Mouse (Mus musculus): ENCODE data around the gene Gimap9. TPM values are rescaled to one million over a fixed set of nuclear protein-coding genes. Genes with fewer than 3 reads are reported as not detected.

Gimap9 gene
- polyA plus RNA-seq, 1 experiment from 2014 or later, result 1.7 TPM

GRCm38 (mm10) chr6:48700251-48701075 is 24.5 kb downstream of the Gimap9 start:
- Histone ChIP-seq H3K9ac (no peak overlapping the region), H3K27ac (no peak overlapping the region), H3K9me3 (no peaks in the 10 kb centered on the region), H3K36me3 (replicated peaks) (no peaks in the 10 kb centered on the region), H3K4me1 (no peaks in the 10 kb centered on the region), H3K27me3 (replicated peaks) (no peaks in the 10 kb centered on the region), H3K4me2 (no peak overlapping the region), H3K4me3 (no peak overlapping the region)
- ATAC-seq (replicated peaks), result no peak
- WGBS, result 62% methylated on average over 5 of the region's 5 CpGs

GRCm38 (mm10) chr6:48702146-48702545 is 26.2 kb downstream of the Gimap9 start:
- no peak for ATAC-seq (replicated peaks)
- no peak overlapping the region for H3K27ac ChIP-seq
- no peak overlapping the region for H3K4me2 ChIP-seq
- H3K4me1 ChIP-seq, result no peaks in the 10 kb centered on the region
- no peaks in the 10 kb centered on the region for H3K36me3 ChIP-seq (replicated peaks)
- H3K9ac ChIP-seq, result no peak overlapping the region
- no peak overlapping the region for H3K4me3 ChIP-seq
- no peaks in the 10 kb centered on the region for H3K9me3 ChIP-seq
- H3K27me3 ChIP-seq (replicated peaks), result no peaks in the 10 kb centered on the region
- WGBS, result 92% methylated on average over 7 of the region's 7 CpGs

DNA sequence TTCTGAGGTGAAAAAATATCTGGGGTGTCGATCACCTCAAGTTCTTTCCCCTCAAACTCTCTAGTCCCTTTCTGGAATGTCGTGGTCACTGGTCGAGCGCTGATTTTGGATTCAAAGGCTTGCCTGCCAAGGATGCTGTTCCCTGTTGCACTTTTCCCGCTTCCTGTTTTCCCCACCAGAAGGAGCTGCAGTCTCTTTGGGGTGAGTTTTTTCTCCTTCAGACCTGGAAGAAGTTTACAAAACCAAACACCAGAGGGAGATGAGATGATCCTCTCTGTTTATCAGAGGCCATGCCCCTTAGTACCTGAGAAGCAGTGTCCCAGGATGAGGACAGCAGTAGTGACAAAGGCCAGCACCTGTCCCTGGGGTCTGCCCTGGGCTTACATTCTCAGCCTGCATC is 26.7 kb downstream of the Gimap9 start:
- H3K9ac ChIP-seq, result no peak overlapping the region
- no peak for ATAC-seq (replicated peaks)
- no peaks in the 10 kb centered on the region for H3K9me3 ChIP-seq
- no peak overlapping the region for H3K4me3 ChIP-seq
- H3K36me3 ChIP-seq (replicated peaks), result no peaks in the 10 kb centered on the region
- no peak overlapping the region for H3K4me2 ChIP-seq
- H3K27ac ChIP-seq, result no peak overlapping the region
- no peaks in the 10 kb centered on the region for H3K27me3 ChIP-seq (replicated peaks)
- 74% methylated on average over 5 of the region's 5 CpGs for WGBS
- H3K4me1 ChIP-seq, result no peaks in the 10 kb centered on the region

DNA sequence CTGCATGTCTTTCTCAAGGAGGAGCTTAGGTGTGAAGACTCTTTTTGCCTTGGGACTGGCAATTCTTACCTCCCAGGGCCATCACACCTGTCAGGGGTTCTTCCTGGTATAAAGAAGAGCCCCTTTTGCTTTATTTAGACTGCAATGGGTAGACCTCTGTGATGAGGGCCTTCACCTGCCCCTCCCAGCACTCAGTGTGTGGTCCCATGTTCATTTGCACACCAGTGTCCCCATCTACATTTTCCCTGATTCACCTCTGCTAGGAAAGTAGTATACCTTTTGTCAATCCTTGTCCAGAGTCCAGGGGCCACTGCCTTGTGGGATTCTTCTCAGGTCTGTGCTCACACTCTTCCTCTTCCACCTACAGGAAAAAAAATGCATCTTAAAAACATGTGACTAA is 28.2 kb downstream of the Gimap9 start:
- Histone ChIP-seq H3K27me3 (replicated peaks) (no peaks in the 10 kb centered on the region), H3K36me3 (replicated peaks) (no peaks in the 10 kb centered on the region), H3K4me3 (no peak overlapping the region), H3K4me1 (no peaks in the 10 kb centered on the region), H3K9me3 (no peaks in the 10 kb centered on the region), H3K9ac (no peak overlapping the region), H3K4me2 (no peak overlapping the region), H3K27ac (no peak overlapping the region)
- ATAC-seq (replicated peaks), result no peak

DNA sequence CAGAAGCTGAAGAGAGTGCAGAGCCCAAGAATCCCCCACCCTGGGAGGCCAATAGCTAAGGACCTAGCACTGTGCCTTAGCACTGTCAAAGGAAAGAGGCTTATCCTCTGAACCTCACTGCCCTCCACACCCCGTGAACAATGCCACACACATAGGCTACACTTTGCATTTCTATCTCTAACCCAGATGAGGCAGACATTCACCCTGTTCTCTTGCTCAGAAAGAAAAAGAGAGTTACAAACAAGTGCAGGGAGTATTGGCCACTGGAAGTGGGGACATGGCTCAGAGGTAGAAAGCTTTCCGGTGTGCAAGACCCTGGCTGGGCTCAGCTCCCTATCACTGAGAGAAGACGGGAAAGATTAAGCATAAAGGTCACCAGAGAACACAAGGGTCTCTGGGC is 30.2 kb downstream of the Gimap9 start:
- H3K4me1 ChIP-seq, result no peaks in the 10 kb centered on the region
- no peak overlapping the region for H3K27ac ChIP-seq
- no peak overlapping the region for H3K9ac ChIP-seq
- no peaks in the 10 kb centered on the region for H3K9me3 ChIP-seq
- H3K4me2 ChIP-seq, result no peak overlapping the region
- no peak for ATAC-seq (replicated peaks)
- no peaks in the 10 kb centered on the region for H3K36me3 ChIP-seq (replicated peaks)
- H3K4me3 ChIP-seq, result no peak overlapping the region
- no peaks in the 10 kb centered on the region for H3K27me3 ChIP-seq (replicated peaks)
- 43% methylated on average over 3 of the region's 3 CpGs for WGBS

GRCm38 (mm10) chr6:48718455-48718854 is 42.5 kb downstream of the Gimap9 start, which contains the start of the genes Gm28053 and Gimap7:
Gene Gm28053 (plus strand): TSS chr6:48718607.
Gene Gimap7 (plus strand): TSS chr6:48718621.
- Histone ChIP-seq H3K27me3 (replicated peaks) (no peaks in the 10 kb centered on the region), H3K27ac (no peak within 1 kb of the TSS), H3K36me3 (replicated peaks) (no peaks in the 10 kb centered on the region), H3K4me3 (no peak within 1 kb of the TSS), H3K9me3 (no peaks in the 10 kb centered on the region), H3K4me1 (no peaks in the 10 kb centered on the region), H3K9ac (no peak within 1 kb of the TSS), H3K4me2 (no peak within 1 kb of the TSS)
- ATAC-seq (replicated peaks), result no peak
- WGBS, result 55% methylated on average over 2 of the region's 2 CpGs

GRCm38 (mm10) chr6:48720326-48720725 is 44.4 kb downstream of the Gimap9 start:
- H3K4me1 ChIP-seq, result 0 out of 2 replicates have a peak, but pooled peaks cover under 1% of the 10 kb centered on the region
- ATAC-seq (replicated peaks), result no peak
- H3K27me3 ChIP-seq (replicated peaks), result no peaks in the 10 kb centered on the region
- H3K4me2 ChIP-seq, result no peak overlapping the region
- no peak overlapping the region for H3K9ac ChIP-seq
- WGBS, result 87% methylated on average over 4 of the region's 4 CpGs
- H3K9me3 ChIP-seq, result no peaks in the 10 kb centered on the region
- no peaks in the 10 kb centered on the region for H3K36me3 ChIP-seq (replicated peaks)
- H3K27ac ChIP-seq, result no peak overlapping the region
- H3K4me3 ChIP-seq, result no peak overlapping the region

DNA sequence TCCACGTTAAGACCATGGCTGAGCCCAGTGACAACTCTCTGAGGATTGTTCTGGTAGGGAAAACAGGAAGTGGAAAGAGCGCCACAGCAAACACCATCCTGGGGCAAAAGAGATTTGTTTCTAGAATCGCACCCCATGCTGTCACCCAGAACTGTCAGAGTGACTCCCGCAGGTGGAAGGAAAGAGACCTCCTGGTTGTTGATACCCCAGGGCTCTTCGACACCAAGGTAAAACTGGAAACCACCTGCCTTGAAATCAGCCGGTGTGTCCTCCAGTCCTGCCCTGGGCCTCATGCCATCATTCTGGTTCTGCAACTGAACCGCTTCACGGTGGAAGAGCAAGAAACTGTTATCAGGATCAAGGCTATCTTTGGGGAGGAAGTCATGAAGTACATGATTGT is 47.5 kb downstream of the Gimap9 start:
- H3K4me3 ChIP-seq, result no peak overlapping the region

DNA sequence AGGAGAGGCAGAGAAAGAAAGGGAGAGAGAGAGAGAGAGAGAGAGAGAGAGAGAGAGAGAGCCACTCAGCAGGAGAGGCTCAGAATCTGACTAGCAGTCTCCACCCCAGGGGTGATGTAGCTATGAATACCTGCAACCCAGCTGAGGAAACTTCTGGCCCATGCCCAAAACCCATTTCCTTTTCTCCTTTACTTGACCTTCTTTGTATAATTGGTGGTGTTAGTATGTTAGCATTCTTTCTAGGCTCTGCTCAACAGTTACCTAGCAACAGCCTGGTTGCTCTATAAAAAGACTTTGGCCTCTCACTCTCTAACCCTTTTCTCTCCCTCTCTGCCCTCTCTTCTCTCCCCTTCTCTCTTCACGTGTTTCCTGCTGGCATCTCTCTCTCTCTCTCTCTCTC is 49.5 kb downstream of the Gimap9 start:
- WGBS, result 5% methylated on average over 1 of the region's 1 CpGs
- Histone ChIP-seq H3K36me3 (replicated peaks) (no peaks in the 10 kb centered on the region), H3K4me2 (no peak overlapping the region), H3K27ac (no peak overlapping the region), H3K4me1 (0 out of 2 replicates have a peak, but pooled peaks cover 3% of the 10 kb centered on the region), H3K4me3 (no peak overlapping the region), H3K9ac (no peak overlapping the region), H3K9me3 (no peaks in the 10 kb centered on the region), H3K27me3 (replicated peaks) (no peaks in the 10 kb centered on the region)
- no peak; the same call in 1 of the 2 replicates for ATAC-seq (replicated peaks)

More for the DNA sequence above, 47.5 kb downstream of the Gimap9 start:
- Histone ChIP-seq H3K4me1 (0 out of 2 replicates have a peak, but pooled peaks cover 3% of the 10 kb centered on the region), H3K27me3 (replicated peaks) (no peaks in the 10 kb centered on the region), H3K27ac (no peak overlapping the region), H3K9me3 (no peaks in the 10 kb centered on the region), H3K36me3 (replicated peaks) (no peaks in the 10 kb centered on the region), H3K9ac (no peak overlapping the region), H3K4me2 (no peak overlapping the region)
- ATAC-seq (replicated peaks), result no peak
- WGBS, result 91% methylated on average over 8 of the region's 8 CpGs

DNA sequence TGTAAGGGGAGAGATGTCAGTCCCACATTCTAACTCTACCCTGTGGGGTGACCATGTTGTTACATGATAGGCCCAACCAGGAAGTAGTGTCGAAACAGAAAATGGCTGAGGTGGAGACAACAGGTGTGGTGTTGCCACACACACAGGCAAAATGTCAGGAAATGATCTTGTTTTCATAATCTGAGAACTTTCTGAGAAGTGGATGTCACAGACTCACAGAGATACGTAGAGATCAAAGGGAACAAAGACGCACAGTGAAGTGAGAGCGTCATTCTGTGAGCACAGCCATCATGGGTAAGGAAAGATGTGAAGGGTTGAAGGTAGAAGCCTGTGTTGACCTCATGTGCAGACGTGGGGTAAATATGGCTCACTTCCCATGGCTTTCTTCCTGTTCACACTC is 51.8 kb downstream of the Gimap9 start:
- no peaks in the 10 kb centered on the region for H3K36me3 ChIP-seq (replicated peaks)
- no peak overlapping the region for H3K4me2 ChIP-seq
- 0 out of 2 replicates have a peak, but pooled peaks cover 3% of the 10 kb centered on the region for H3K4me1 ChIP-seq
- no peak overlapping the region for H3K27ac ChIP-seq
- no peak overlapping the region for H3K4me3 ChIP-seq
- ATAC-seq (replicated peaks), result no peak
- H3K27me3 ChIP-seq (replicated peaks), result no peaks in the 10 kb centered on the region
- 94% methylated on average over 5 of the region's 5 CpGs for WGBS
- no peak overlapping the region for H3K9ac ChIP-seq
- H3K9me3 ChIP-seq, result no peaks in the 10 kb centered on the region

Other genes starting within 250 kb of the Gimap9 start
- 28.9 and 33.8 TPM in 2 replicates for gene Zfp467, start 230.3 kb upstream of the Gimap9 start, polyA plus RNA-seq (2015; fragmentation: Nextera tagmentation; extraction: Ambion mirVana)
- 0.40 and 0.46 TPM in 2 replicates for gene Sspo, start 227.9 kb upstream of the Gimap9 start, polyA plus RNA-seq (2015; fragmentation: Nextera tagmentation; extraction: Ambion mirVana)
- gene Atp6v0e2, start 138.5 kb upstream of the Gimap9 start, polyA plus RNA-seq (2015; fragmentation: Nextera tagmentation; extraction: Ambion mirVana), result 292 and 304 TPM in 2 replicates
- gene Lrrc61, start 121.3 kb upstream of the Gimap9 start, polyA plus RNA-seq (2015; fragmentation: Nextera tagmentation; extraction: Ambion mirVana), result 27.9 and 28.5 TPM in 2 replicates
- gene Rarres2, start 103.3 kb upstream of the Gimap9 start, polyA plus RNA-seq (2015; fragmentation: Nextera tagmentation; extraction: Ambion mirVana), result 4.5 and 5.6 TPM in 2 replicates
- gene Gm45021, start 86.5 kb upstream of the Gimap9 start, polyA plus RNA-seq (2015; fragmentation: Nextera tagmentation; extraction: Ambion mirVana), result not detected in 2 replicates
- gene Repin1, start 82.2 kb upstream of the Gimap9 start, polyA plus RNA-seq (2015; fragmentation: Nextera tagmentation; extraction: Ambion mirVana), result 48.9 and 50.4 TPM in 2 replicates
- gene Gm44965, start 82.2 kb upstream of the Gimap9 start, polyA plus RNA-seq (2015; fragmentation: Nextera tagmentation; extraction: Ambion mirVana), result 0.88 TPM in 1 of 2 replicates, not detected in the other
- 16.3 and 16.8 TPM in 2 replicates for gene Zfp775, start 74.1 kb upstream of the Gimap9 start, polyA plus RNA-seq (2015; fragmentation: Nextera tagmentation; extraction: Ambion mirVana)
- 20.9 and 23.8 TPM in 2 replicates for gene AI854703, start 49.4 kb upstream of the Gimap9 start, polyA plus RNA-seq (2015; fragmentation: Nextera tagmentation; extraction: Ambion mirVana)
- gene Gimap8, start 28.9 kb upstream of the Gimap9 start, polyA plus RNA-seq (2015; fragmentation: Nextera tagmentation; extraction: Ambion mirVana), result 0.52 and 0.86 TPM in 2 replicates
- 0.68 and 1.5 TPM in 2 replicates for gene Gimap4, start 8.4 kb downstream of the Gimap9 start, polyA plus RNA-seq (2015; fragmentation: Nextera tagmentation; extraction: Ambion mirVana)
- gene Gimap6, start 32.1 kb downstream of the Gimap9 start, polyA plus RNA-seq (2015; fragmentation: Nextera tagmentation; extraction: Ambion mirVana), result 6.6 and 6.8 TPM in 2 replicates
- gene Gm28053, start 42.5 kb downstream of the Gimap9 start, polyA plus RNA-seq (2015; fragmentation: Nextera tagmentation; extraction: Ambion mirVana), result 0.88 TPM in 1 of 2 replicates, not detected in the other
- not detected in 2 replicates for gene Gimap7, start 42.5 kb downstream of the Gimap9 start, polyA plus RNA-seq (2015; fragmentation: Nextera tagmentation; extraction: Ambion mirVana)
- gene Gimap1, start 62.9 kb downstream of the Gimap9 start, polyA plus RNA-seq (2015; fragmentation: Nextera tagmentation; extraction: Ambion mirVana), result 4.8 and 5.8 TPM in 2 replicates
- 0.71 and 1.6 TPM in 2 replicates for gene Gimap5, start 70.1 kb downstream of the Gimap9 start, polyA plus RNA-seq (2015; fragmentation: Nextera tagmentation; extraction: Ambion mirVana)
- not detected in 2 replicates for gene Gimap3, start 94.7 kb downstream of the Gimap9 start, polyA plus RNA-seq (2015; fragmentation: Nextera tagmentation; extraction: Ambion mirVana)
- 15.0 and 16.1 TPM in 2 replicates for gene Tmem176a, start 164.8 kb downstream of the Gimap9 start, polyA plus RNA-seq (2015; fragmentation: Nextera tagmentation; extraction: Ambion mirVana)
- gene Tmem176b, start 165.4 kb downstream of the Gimap9 start, polyA plus RNA-seq (2015; fragmentation: Nextera tagmentation; extraction: Ambion mirVana), result 110 and 122 TPM in 2 replicates
- not detected in 2 replicates for gene Aoc1, start 196.8 kb downstream of the Gimap9 start, polyA plus RNA-seq (2015; fragmentation: Nextera tagmentation; extraction: Ambion mirVana)

Measured in midbrain, embryonic 15.5 days (tissue).